Mouse (Mus musculus) heart, adult 2 months (tissue): ENCODE data around the gene Rxfp4.

Source experiments
- CTCF ChIP-seq: fragments of 200-600 bp; IDR thresholded peaks from 2 replicates; pipeline ENCODE4 v1.8.1; 2022; ENCODE audit warnings: antibody characterized with exemption, mild to moderate bottlenecking, moderate library complexity
- EP300 ChIP-seq: fragments of 200-500 bp; IDR thresholded peaks from 2 replicates; pipeline ENCODE4 v1.6.1; 2011; ENCODE audit warnings: low read depth, low read length, control low read depth; ENCODE audit not compliant: insufficient read depth
- POLR2A ChIP-seq: fragments of 200-500 bp; IDR thresholded peaks from 2 replicates; pipeline ENCODE4 v1.6.1; 2011; ENCODE audit warnings: mild to moderate bottlenecking, low read depth, low read length, control low read depth; ENCODE audit not compliant: insufficient read depth

DNA sequence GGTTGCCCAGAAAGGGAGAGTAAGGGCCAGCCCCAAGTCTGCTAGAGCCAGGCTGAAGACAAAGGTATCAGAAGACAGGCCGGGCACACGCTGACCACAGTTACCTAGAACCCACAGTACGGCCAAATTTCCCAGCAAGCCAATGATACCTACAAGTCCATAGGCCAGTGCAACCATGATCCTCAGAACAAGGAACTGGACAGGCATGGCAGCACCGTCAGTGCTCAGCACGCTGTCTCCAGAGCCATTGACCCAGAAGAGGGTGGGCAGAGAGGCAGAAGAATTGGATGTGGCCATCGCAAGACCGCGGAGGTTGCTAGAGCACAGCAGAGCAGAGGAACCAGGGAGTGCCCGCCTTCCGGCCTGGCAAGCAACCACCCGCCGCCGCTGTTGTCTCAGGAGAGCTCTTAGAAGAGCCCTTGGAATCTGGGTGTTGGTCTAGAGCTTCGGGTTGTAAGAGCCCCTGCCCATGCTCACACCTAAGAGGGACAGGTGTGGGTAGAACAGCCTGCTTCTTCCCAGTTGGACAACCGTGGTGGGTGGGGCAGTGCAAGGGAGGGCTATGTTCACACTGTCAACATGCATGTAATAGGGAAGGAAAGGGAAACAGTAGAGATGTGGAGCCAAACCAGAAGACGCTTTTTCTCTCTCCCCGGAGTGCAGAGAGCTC lies at the start of gene Rxfp4:
- no peak for TF ChIP-seq EP300
- TF ChIP-seq CTCF, result no peak
- no peak for TF ChIP-seq POLR2A
